Mouse (Mus musculus): ENCODE results near the gene Dlx3. TPM values are rescaled to one million over a fixed set of nuclear protein-coding genes. Genes with fewer than 3 reads are reported as not detected.

Dlx3 gene
- polyA plus RNA-seq (2015; fragmentation: Nextera tagmentation; extraction: Ambion mirVana) = 0.05 TPM in 1 of 2 replicates, not detected in the other

GRCm38 (mm10) chr11:95119990-95120632, at the start of gene Dlx3:
Dlx3 (plus strand) TSS chr11:95120119.

GRCm38 (mm10) chr11:95076536-95077111, 43.3 kb upstream of the Dlx3 start, which contains the start of gene Itga3:
Itga3 (minus strand) TSS chr11:95076801.

GRCm38 (mm10) chr11:95145851-95146403, 26.0 kb downstream of the Dlx3 start, which contains the start of gene Dlx4:
Dlx4 (minus strand) TSS chr11:95146263.

Other genes with a start within 250 kb of the Dlx3 start
- gene Col1a1, start 183.9 kb upstream of the Dlx3 start, polyA plus RNA-seq (2015; fragmentation: Nextera tagmentation; extraction: Ambion mirVana) = 226 and 297 TPM in 2 replicates
- gene Hils1, start 152.5 kb upstream of the Dlx3 start, polyA plus RNA-seq (2015; fragmentation: Nextera tagmentation; extraction: Ambion mirVana) = not detected in 2 replicates
- 0.17 and 0.72 TPM in 2 replicates for gene Sgca, start 143.8 kb upstream of the Dlx3 start, polyA plus RNA-seq (2015; fragmentation: Nextera tagmentation; extraction: Ambion mirVana)
- gene Ppp1r9b, start 129.1 kb upstream of the Dlx3 start, polyA plus RNA-seq (2015; fragmentation: Nextera tagmentation; extraction: Ambion mirVana) = 21.7 TPM in 2 replicates
- gene Samd14, start 110.2 kb upstream of the Dlx3 start, polyA plus RNA-seq (2015; fragmentation: Nextera tagmentation; extraction: Ambion mirVana) = 35.2 and 44.2 TPM in 2 replicates
- gene Pdk2, start 78.8 kb upstream of the Dlx3 start, polyA plus RNA-seq (2015; fragmentation: Nextera tagmentation; extraction: Ambion mirVana) = 8.7 and 12.7 TPM in 2 replicates
- gene Itga3, start 43.3 kb upstream of the Dlx3 start, polyA plus RNA-seq (2015; fragmentation: Nextera tagmentation; extraction: Ambion mirVana) = 3.8 and 4.6 TPM in 2 replicates
- 0.11 TPM in 1 of 2 replicates, not detected in the other for gene Dlx4, start 26.1 kb downstream of the Dlx3 start, polyA plus RNA-seq (2015; fragmentation: Nextera tagmentation; extraction: Ambion mirVana)
- 0.10 and 0.19 TPM in 2 replicates for gene Tac4, start 141.4 kb downstream of the Dlx3 start, polyA plus RNA-seq (2015; fragmentation: Nextera tagmentation; extraction: Ambion mirVana)
- 35.9 and 36.7 TPM in 2 replicates for gene Kat7, start 190.1 kb downstream of the Dlx3 start, polyA plus RNA-seq (2015; fragmentation: Nextera tagmentation; extraction: Ambion mirVana)
- gene Fam117a, start 216.9 kb downstream of the Dlx3 start, polyA plus RNA-seq (2015; fragmentation: Nextera tagmentation; extraction: Ambion mirVana) = 134 and 151 TPM in 2 replicates